Mouse (Mus musculus): Measurements from ENCODE around the gene Serpina3a.

DNA sequence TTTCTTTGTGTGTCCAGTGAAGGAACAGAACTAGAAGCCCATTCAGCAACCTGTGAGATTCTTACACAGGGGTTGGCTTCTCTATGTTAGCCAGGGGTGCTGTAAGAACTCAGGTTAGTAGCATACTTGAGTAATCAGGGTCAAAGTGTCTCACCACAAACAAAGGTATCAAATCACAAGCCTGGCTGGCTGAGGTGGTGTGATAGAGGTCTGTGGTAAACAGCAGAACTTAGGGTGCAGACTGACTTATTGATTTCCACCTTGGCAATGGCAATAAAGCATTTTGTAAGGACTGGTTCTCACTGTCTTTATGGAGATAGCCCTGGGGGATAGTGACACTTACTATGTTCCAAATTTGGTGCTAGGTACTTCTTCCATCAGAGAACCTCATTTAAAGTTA lies 6.7 kb upstream of the Serpina3a start:
- TF ChIP-seq CTCF (IDR thresholded peaks at IDR 0.05; ENCODE audit: extremely low read depth, insufficient read length, insufficient replicate concordance, low read depth, low read length): no peak
- no peak for TF ChIP-seq POLR2A (IDR thresholded peaks at IDR 0.05; ENCODE audit: low read depth, low read length)

Measured in small intestine, adult 2 months (tissue).